Mouse (Mus musculus) cerebellum, adult 2 months (tissue): ENCODE measurements around the gene Vegfb. TPM values are rescaled to one million over a fixed set of nuclear protein-coding genes. Genes with fewer than 3 reads are reported as not detected.

Source experiments
- DNase-seq, 2 experiments: peaks; one replicate each; pipeline ENCODE4 v3.0.0; 2021
- H3K27ac ChIP-seq: fragments of 200-500 bp; 2 replicates; pipeline ENCODE4 v1.5.1; 2012; ENCODE audit warnings: low read length, control low read depth, inconsistent platforms; ENCODE audit not compliant: insufficient read depth
- H3K27me3 ChIP-seq: fragments of 200-500 bp; 2 replicates; pipeline ENCODE4 v1.6.1; 2012; ENCODE audit warnings: inconsistent platforms, mild to moderate bottlenecking, low read length, moderate library complexity; ENCODE audit not compliant: control insufficient read depth, insufficient read depth
- H3K4me1 ChIP-seq: fragments of 200-500 bp; 2 replicates; pipeline ENCODE4 v1.6.1; 2011; ENCODE audit warnings: low read length; ENCODE audit not compliant: control insufficient read depth, insufficient read depth
- H3K4me3 ChIP-seq: fragments of 200-500 bp; replicated peaks from 2 replicates; pipeline ENCODE3; 2011; ENCODE audit warnings: mild to moderate bottlenecking, low read depth, low read length, control low read depth; ENCODE audit not compliant: insufficient read depth
- CTCF ChIP-seq: fragments of 200-500 bp; IDR thresholded peaks from 2 replicates; pipeline ENCODE4 v1.5.1; 2011; ENCODE audit warnings: low read depth, mild to moderate bottlenecking, control low read depth, low read length, moderate library complexity, borderline replicate concordance; ENCODE audit not compliant: insufficient read depth
- POLR2A ChIP-seq: fragments of 200-500 bp; IDR thresholded peaks from 2 replicates; pipeline ENCODE4 v1.6.1; 2011; ENCODE audit warnings: low read length, control low read depth, borderline replicate concordance; ENCODE audit not compliant: insufficient read depth
- WGBS: fragments of 180-500 bp; shearing (Covaris S2); methylation state at CpG from one replicate; pipeline ENCODE4 v1.1.7; 2018; 5-methylcytosine and 5-hydroxymethylcytosine counted together
- polyA plus RNA-seq: library from polyadenylated mRNA; depleted of rRNA; stranded (reverse); fragments of >200 nt; gene quantifications from 2 replicates; pipeline ENCODE4 v1.2.3, GENCODE M21; 2012

The Vegfb gene
- polyA plus RNA-seq, 1 experiment = 100.0 TPM

GRCm38 (mm10) chr19:6949532-6949931 is 37.9 kb downstream of the Vegfb start:
- H3K4me3 ChIP-seq = no peak overlapping the region
- 87% methylated on average over 5 of the region's 5 CpGs for WGBS
- H3K27me3 ChIP-seq = no peaks in the 10 kb centered on the region
- DNase-seq = no peak
- no peak overlapping the region for H3K27ac ChIP-seq
- TF ChIP-seq POLR2A = no peak
- no peak for TF ChIP-seq CTCF
- H3K4me1 ChIP-seq = peaks cover 22% of the 10 kb centered on the region

DNA sequence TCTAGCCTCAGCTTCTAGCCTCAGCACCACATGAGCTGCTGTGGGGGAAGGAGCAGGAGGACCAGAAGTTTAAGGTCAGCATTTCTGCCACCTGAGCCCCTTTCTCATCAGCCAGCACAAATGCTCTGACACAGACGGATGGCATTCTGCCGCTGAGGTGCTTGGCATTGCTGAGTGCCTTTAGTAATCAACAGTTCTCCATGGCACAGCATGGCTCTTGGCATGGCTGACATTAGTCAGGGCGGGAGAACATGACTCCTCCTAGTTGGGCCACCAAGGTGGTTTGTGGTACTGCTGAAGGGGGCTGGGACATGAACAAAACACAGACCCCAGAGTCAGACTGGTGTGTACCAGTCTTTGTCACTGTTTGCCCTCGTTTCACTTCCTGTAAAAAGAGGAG is 39.3 kb downstream of the Vegfb start:
- no peak for TF ChIP-seq POLR2A
- TF ChIP-seq CTCF = no peak
- H3K27ac ChIP-seq = peak overlapping the region; percentile 74
- 14% methylated on average over 4 of the region's 4 CpGs for WGBS
- no peaks in the 10 kb centered on the region for H3K27me3 ChIP-seq
- H3K4me3 ChIP-seq = no peak overlapping the region
- DNase-seq = peak; percentile 79 to 88
- H3K4me1 ChIP-seq = peaks cover 22% of the 10 kb centered on the region

DNA sequence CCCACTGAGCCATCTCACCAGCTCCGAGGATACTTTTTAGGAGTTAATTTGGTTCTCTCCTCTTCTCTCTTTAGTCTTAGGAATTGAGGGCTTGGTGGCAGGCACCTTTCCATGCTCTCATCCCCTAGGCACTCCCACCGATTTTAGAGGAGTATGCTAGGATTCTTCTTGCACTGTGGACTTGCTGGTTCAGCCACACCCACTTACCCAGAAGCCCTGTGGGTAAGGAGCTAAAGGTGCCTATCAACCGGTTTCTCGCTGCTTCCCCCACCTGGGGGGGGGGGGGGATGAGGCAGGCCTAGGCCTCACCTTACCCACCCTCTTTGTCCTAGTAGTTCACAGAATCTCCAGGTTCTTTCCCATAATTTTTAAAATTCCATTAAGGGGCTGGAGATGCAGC is 39.7 kb downstream of the Vegfb start:
- H3K4me1 ChIP-seq = peaks cover 20% of the 10 kb centered on the region
- H3K27ac ChIP-seq = peak overlapping the region; percentile 74
- no peak for TF ChIP-seq CTCF
- TF ChIP-seq POLR2A = no peak
- no peak overlapping the region for H3K4me3 ChIP-seq
- DNase-seq = no peak
- no peaks in the 10 kb centered on the region for H3K27me3 ChIP-seq
- 35% methylated on average over 4 of the region's 4 CpGs for WGBS

DNA sequence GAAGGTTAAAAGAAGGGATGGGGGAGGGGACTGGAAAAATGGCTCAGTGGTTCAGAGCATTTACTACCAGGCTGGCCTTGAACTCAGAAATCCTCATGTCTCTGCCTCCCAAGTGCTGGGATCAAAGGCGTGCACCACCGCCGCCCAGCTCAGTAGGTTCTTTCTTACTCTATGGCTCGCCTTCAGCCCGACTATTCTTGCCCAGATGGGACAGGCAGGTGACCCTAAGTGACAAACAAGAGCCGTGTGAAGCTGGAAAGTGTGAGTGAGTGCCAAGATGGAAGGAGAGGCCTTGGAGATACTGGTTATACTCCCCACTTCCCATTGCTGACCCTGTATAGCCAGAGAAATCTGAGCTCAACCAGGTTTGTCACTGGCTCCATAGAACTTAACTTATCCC is 43.7 kb downstream of the Vegfb start:
- 91% methylated on average over 6 of the region's 6 CpGs for WGBS
- no peak for TF ChIP-seq CTCF
- TF ChIP-seq POLR2A = no peak
- no peak overlapping the region for H3K27ac ChIP-seq
- DNase-seq = no peak
- no peak overlapping the region for H3K4me3 ChIP-seq
- no peaks in the 10 kb centered on the region for H3K27me3 ChIP-seq
- H3K4me1 ChIP-seq = peaks cover 29% of the 10 kb centered on the region

GRCm38 (mm10) chr19:6942764-6943163 is 44.7 kb downstream of the Vegfb start:
- no peak for TF ChIP-seq POLR2A
- no peak for TF ChIP-seq CTCF
- H3K27me3 ChIP-seq = no peaks in the 10 kb centered on the region
- peaks cover 29% of the 10 kb centered on the region for H3K4me1 ChIP-seq
- H3K27ac ChIP-seq = peak overlapping the region; percentile 67
- DNase-seq = no peak
- H3K4me3 ChIP-seq = peak overlapping the region; percentile 83
- WGBS = 20% methylated on average over 5 of the region's 5 CpGs

DNA sequence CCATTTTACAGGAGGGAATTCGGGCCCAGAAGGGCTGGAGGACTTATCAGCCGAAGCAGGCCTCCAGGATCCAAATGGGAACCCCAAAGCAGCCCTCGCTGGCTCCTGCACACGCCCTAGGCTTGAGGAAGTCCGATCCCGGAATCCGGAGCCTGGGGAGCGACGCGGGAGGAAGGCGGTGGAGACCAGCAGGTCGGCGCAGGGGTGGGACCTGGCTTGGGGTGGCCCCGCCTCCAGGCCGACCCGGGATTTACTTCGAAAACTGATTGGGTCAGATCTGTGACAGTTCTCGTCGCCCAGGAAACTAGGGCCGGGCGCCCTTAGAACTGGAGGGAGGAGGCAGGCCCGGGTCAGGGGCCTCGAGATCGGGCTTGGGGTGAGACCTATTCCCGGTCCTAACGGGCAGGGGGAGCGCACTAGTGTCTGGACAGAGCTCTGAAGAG is 45.2 kb downstream of the Vegfb start, which contains the start of gene Gpr137:
Gene Gpr137, minus strand, starts transcription at position 232 of the 443 bp plus-strand sequence.
- H3K4me3 ChIP-seq = peak within 1 kb of the TSS; percentile 83
- no peaks in the 10 kb centered on the region for H3K27me3 ChIP-seq
- peaks cover 29% of the 10 kb centered on the region for H3K4me1 ChIP-seq
- peak; percentile 66 for TF ChIP-seq POLR2A
- no peak for TF ChIP-seq CTCF
- peak; percentile 94 to 96 for DNase-seq
- 1% methylated on average over 27 of the region's 27 CpGs for WGBS
- H3K27ac ChIP-seq = peak within 1 kb of the TSS; percentile 67

DNA sequence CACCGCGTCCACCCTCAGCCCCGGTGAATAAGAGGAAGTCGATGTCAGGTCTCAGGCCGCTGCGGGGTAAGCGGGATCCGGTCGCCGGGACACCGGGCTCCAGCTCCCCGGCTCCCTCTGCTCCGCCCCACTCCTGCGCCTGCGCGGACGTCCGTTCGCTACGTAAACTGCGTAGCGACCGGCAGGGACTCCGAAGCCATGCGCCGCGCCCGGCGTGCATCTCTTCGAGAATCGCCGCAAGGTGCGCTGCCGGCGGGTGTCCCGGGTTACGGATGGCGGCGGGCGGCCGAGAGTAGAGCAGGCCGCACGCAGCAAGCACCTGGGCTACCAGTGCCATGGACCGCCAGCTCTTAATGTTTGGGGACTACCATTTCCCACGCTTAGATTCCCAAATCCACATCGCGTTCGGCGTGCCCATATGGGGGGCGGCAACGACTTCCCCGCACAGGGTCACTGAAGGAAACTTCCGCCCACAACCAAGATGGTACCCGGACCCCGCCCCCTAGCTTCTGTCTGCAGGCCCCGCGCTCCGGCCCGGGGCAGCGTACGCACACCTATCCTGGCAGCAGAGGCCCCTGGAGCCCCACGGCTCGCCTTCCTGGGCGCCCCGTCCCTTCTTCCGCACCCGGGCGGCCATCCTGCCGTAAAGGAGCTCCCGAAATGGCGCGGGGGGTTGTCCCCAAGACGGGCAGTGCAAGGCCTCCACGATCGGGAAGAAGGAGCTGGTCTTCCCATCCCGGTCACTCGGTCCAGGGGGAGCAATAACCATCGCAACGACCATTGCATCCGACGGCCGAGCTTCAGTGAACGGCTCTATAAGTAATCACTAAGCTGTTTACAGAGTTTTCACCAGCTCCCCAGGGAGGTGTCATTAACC is 45.8 kb downstream of the Vegfb start, which contains the start of gene Bad:
Gene Bad, plus strand, starts transcription at position 490 of the 877 bp plus-strand sequence.
- Histone ChIP-seq H3K27ac (peak within 1 kb of the TSS; percentile 71), H3K4me3 (peak within 1 kb of the TSS; percentile 83), H3K27me3 (no peaks in the 10 kb centered on the region), H3K4me1 (peaks cover 29% of the 10 kb centered on the region)
- under 1% methylated on average over 83 of the region's 83 CpGs for WGBS
- DNase-seq = peak; percentile 90 to 97
- TF ChIP-seq CTCF (no peak), POLR2A (peak; percentile 71; the same call in 1 of the 2 replicates)
